Mouse (Mus musculus): ENCODE results near the gene Specc1. TPM values are rescaled to one million over a fixed set of nuclear protein-coding genes. Genes with fewer than 3 reads are reported as not detected.

Gene Specc1
- polyA plus RNA-seq, 1 experiment from 2014 or later: 13.4 TPM

- no peak overlapping the region for H3K27ac ChIP-seq (ENCODE audit: low read depth)
- TF ChIP-seq CTCF (IDR thresholded peaks at IDR 0.05; ENCODE audit: low read depth): no peak
- no peak overlapping the region for H3K4me2 ChIP-seq
- ATAC-seq (ENCODE audit: insufficient read depth) (no peak), DNase-seq (no peak)
- 51% methylated on average over 17 of the region's 17 CpGs for WGBS
- H3K9ac ChIP-seq: no peak overlapping the region
- H3K27me3 ChIP-seq (ENCODE audit: insufficient read depth, low read length): no peaks in the 10 kb centered on the region
- H3K9me3 ChIP-seq (ENCODE audit: low read depth, low read length): no peaks in the 10 kb centered on the region
- H3K36me3 ChIP-seq (ENCODE audit: insufficient read depth): no peaks in the 10 kb centered on the region
- H3K4me1 ChIP-seq (ENCODE audit: insufficient read depth): no peaks in the 10 kb centered on the region
- H3K4me3 ChIP-seq (ENCODE audit: low read depth, low read length): no peak overlapping the region
Measured at GRCm38 (mm10) chr11:62266466-62267214, 310.1 kb downstream of the Specc1 start.

GRCm38 (mm10) chr11:62268381-62268780, 311.8 kb downstream of the Specc1 start:
- ATAC-seq (ENCODE audit: insufficient read depth) (no peak), DNase-seq (no peak)
- Histone ChIP-seq H3K27ac (ENCODE audit: low read depth) (no peak overlapping the region), H3K4me1 (ENCODE audit: insufficient read depth) (no peaks in the 10 kb centered on the region), H3K4me3 (ENCODE audit: low read depth, low read length) (no peak overlapping the region), H3K36me3 (ENCODE audit: insufficient read depth) (no peaks in the 10 kb centered on the region), H3K9me3 (ENCODE audit: low read depth, low read length) (no peaks in the 10 kb centered on the region), H3K9ac (no peak overlapping the region), H3K4me2 (no peak overlapping the region), H3K27me3 (ENCODE audit: insufficient read depth, low read length) (no peaks in the 10 kb centered on the region)
- WGBS: 59% methylated on average over 8 of the region's 8 CpGs
- no peak for TF ChIP-seq CTCF (IDR thresholded peaks at IDR 0.05; ENCODE audit: low read depth)

GRCm38 (mm10) chr11:62269097-62269496, 312.5 kb downstream of the Specc1 start:
- Histone ChIP-seq H3K4me1 (ENCODE audit: insufficient read depth) (no peaks in the 10 kb centered on the region), H3K36me3 (ENCODE audit: insufficient read depth) (no peaks in the 10 kb centered on the region), H3K27me3 (ENCODE audit: insufficient read depth, low read length) (no peaks in the 10 kb centered on the region), H3K27ac (ENCODE audit: low read depth) (no peak overlapping the region), H3K9ac (no peak overlapping the region), H3K4me3 (ENCODE audit: low read depth, low read length) (no peak overlapping the region), H3K9me3 (ENCODE audit: low read depth, low read length) (no peaks in the 10 kb centered on the region), H3K4me2 (no peak overlapping the region)
- DNase-seq (no peak), ATAC-seq (ENCODE audit: insufficient read depth) (no peak)
- TF ChIP-seq CTCF (IDR thresholded peaks at IDR 0.05; ENCODE audit: low read depth): no peak
- WGBS: 54% methylated on average over 12 of the region's 12 CpGs

GRCm38 (mm10) chr11:62270851-62271250, 314.3 kb downstream of the Specc1 start:
- no peaks in the 10 kb centered on the region for H3K4me1 ChIP-seq (ENCODE audit: insufficient read depth)
- no peaks in the 10 kb centered on the region for H3K36me3 ChIP-seq (ENCODE audit: insufficient read depth)
- no peak overlapping the region for H3K9ac ChIP-seq
- H3K9me3 ChIP-seq (ENCODE audit: low read depth, low read length): no peaks in the 10 kb centered on the region
- DNase-seq (peak; percentile 34), ATAC-seq (ENCODE audit: insufficient read depth) (no peak)
- WGBS: 41% methylated on average over 5 of the region's 5 CpGs
- no peak for TF ChIP-seq CTCF (IDR thresholded peaks at IDR 0.05; ENCODE audit: low read depth)
- no peaks in the 10 kb centered on the region for H3K27me3 ChIP-seq (ENCODE audit: insufficient read depth, low read length)
- no peak overlapping the region for H3K27ac ChIP-seq (ENCODE audit: low read depth)
- H3K4me2 ChIP-seq: no peak overlapping the region
- H3K4me3 ChIP-seq (ENCODE audit: low read depth, low read length): no peak overlapping the region

Other genes with a start within 250 kb of the Specc1 start
- not detected in 2 replicates for gene Slc5a10, start 235.9 kb upstream of the Specc1 start, polyA plus RNA-seq (2014; fragmentation: Nextera tagmentation; extraction: Ambion mirVana)
- 26.7 and 28.6 TPM in 2 replicates for gene Prpsap2, start 194.7 kb upstream of the Specc1 start, polyA plus RNA-seq (2014; fragmentation: Nextera tagmentation; extraction: Ambion mirVana)
- 20.5 and 20.8 TPM in 2 replicates for gene Ulk2, start 101.7 kb upstream of the Specc1 start, polyA plus RNA-seq (2014; fragmentation: Nextera tagmentation; extraction: Ambion mirVana)
- 19.0 and 20.4 TPM in 2 replicates for gene Akap10, start 26.5 kb upstream of the Specc1 start, polyA plus RNA-seq (2014; fragmentation: Nextera tagmentation; extraction: Ambion mirVana)

Data from lung, embryonic 14.5 days (tissue).